Mouse (Mus musculus) cerebellum, adult 9-11 months (tissue): ENCODE results near the gene Tns2.

ENCODE experiments used
- DNase-seq: peaks from one replicate; pipeline ENCODE4 v3.0.0; 2022

Gene Tns2

GRCm38 (mm10) chr15:102110701-102111494 lies 10.7 kb downstream of the Tns2 start:
- DNase-seq = peak; percentile 37

GRCm38 (mm10) chr15:102111495-102111829 lies 11.2 kb downstream of the Tns2 start:
- DNase-seq = no peak

- DNase-seq = no peak
Measured at GRCm38 (mm10) chr15:102112181-102112580, 12.0 kb downstream of the Tns2 start.

GRCm38 (mm10) chr15:102112827-102113226 lies 12.6 kb downstream of the Tns2 start:
- no peak for DNase-seq

GRCm38 (mm10) chr15:102113674-102114073 lies 13.5 kb downstream of the Tns2 start:
- no peak for DNase-seq

GRCm38 (mm10) chr15:102114651-102115260 lies 14.5 kb downstream of the Tns2 start:
- DNase-seq = peak; percentile 13

GRCm38 (mm10) chr15:102115731-102116231 lies 15.6 kb downstream of the Tns2 start:
- DNase-seq = peak; percentile 63

GRCm38 (mm10) chr15:102116753-102117415 lies 16.7 kb downstream of the Tns2 start:
- peak; percentile 43 for DNase-seq

GRCm38 (mm10) chr15:102117461-102118443 lies 17.5 kb downstream of the Tns2 start:
- peak; percentile 36 for DNase-seq

- DNase-seq = no peak
Measured at GRCm38 (mm10) chr15:102118591-102118990, 18.4 kb downstream of the Tns2 start.

GRCm38 (mm10) chr15:102119121-102119830 lies 19.1 kb downstream of the Tns2 start:
- peak; percentile 34 for DNase-seq

GRCm38 (mm10) chr15:102119831-102120170 lies 19.6 kb downstream of the Tns2 start:
- peak; percentile 93 for DNase-seq

GRCm38 (mm10) chr15:102120530-102120929 lies 20.3 kb downstream of the Tns2 start:
- no peak for DNase-seq

GRCm38 (mm10) chr15:102126303-102126702 lies 26.1 kb downstream of the Tns2 start:
- peak; percentile 71 for DNase-seq

GRCm38 (mm10) chr15:102133314-102133713 lies 33.1 kb downstream of the Tns2 start:
- no peak for DNase-seq

GRCm38 (mm10) chr15:102134709-102135108 lies 34.5 kb downstream of the Tns2 start:
- DNase-seq = no peak

- DNase-seq = no peak
Measured at GRCm38 (mm10) chr15:102135522-102136128, 35.4 kb downstream of the Tns2 start.

GRCm38 (mm10) chr15:102136129-102136758 lies 36.0 kb downstream of the Tns2 start, which contains the start of gene Spryd3:
TSS of gene Spryd3 (minus strand) at chr15:102136234.
- peak; percentile 98 for DNase-seq

- DNase-seq = no peak
Measured at GRCm38 (mm10) chr15:102141120-102141519, 40.9 kb downstream of the Tns2 start.
